In genomic region chr9:13679696-13680095, GRCm38 (mm10) we compare ENCODE assay signal across 23 mouse cellular contexts.
"Had no signal": no experiment of that assay in that cellular context is flagged by ENCODE, and none has a peak within 500 bp of the region (broad histone marks: within the 10 kb centered on the region; RNA-seq: fewer than 3 reads in every experiment).

No protein-coding gene starts in this region.

- DNase-seq: forebrain, postnatal 0 days; gastrocnemius, postnatal 14 days; gastrocnemius, postnatal 36 days; heart, adult 18-20 months; heart, postnatal 14 days; heart, postnatal 36 days; kidney, adult 18-20 months; kidney, adult 8-10 months; kidney, postnatal 10 days; kidney, postnatal 25 days; kidney, postnatal 4 days; liver had no signal

- ATAC-seq: forebrain, postnatal 0 days; hindbrain, postnatal 0 days; intestine, postnatal 0 days had no signal

- H3K9ac ChIP-seq: forebrain, postnatal 0 days; heart, embryonic 13.5 days; heart, embryonic 15.5 days; hindbrain, embryonic 13.5 days; hindbrain, embryonic 15.5 days; limb, embryonic 12.5 days had no signal

- H3K27me3 ChIP-seq: heart, embryonic 13.5 days; heart, embryonic 15.5 days; hindbrain, embryonic 13.5 days; hindbrain, embryonic 15.5 days; limb, embryonic 12.5 days had no signal

- H3K4me2 ChIP-seq: heart, embryonic 11.5 days; heart, embryonic 13.5 days; heart, embryonic 15.5 days; hindbrain, embryonic 13.5 days; hindbrain, embryonic 15.5 days; limb, embryonic 12.5 days had no signal

- H3K27ac ChIP-seq: heart, embryonic 13.5 days; heart, embryonic 15.5 days; hindbrain, embryonic 13.5 days; hindbrain, postnatal 0 days; left cerebral cortex, adult 2 months; limb, embryonic 10.5 days; limb, embryonic 12.5 days had no signal

- H3K9me3 ChIP-seq: heart, embryonic 13.5 days; heart, embryonic 15.5 days; hindbrain, embryonic 13.5 days; hindbrain, embryonic 15.5 days; limb, embryonic 10.5 days; limb, embryonic 12.5 days had no signal

- H3K4me3 ChIP-seq: heart, embryonic 13.5 days; heart, embryonic 15.5 days; hindbrain, embryonic 13.5 days; hindbrain, embryonic 15.5 days; layer of hippocampus, adult 2 months; left cerebral cortex, adult 2 months; limb, embryonic 10.5 days; limb, embryonic 12.5 days had no signal

- H3K36me3 ChIP-seq: heart, embryonic 13.5 days; heart, embryonic 15.5 days; hindbrain, embryonic 13.5 days; hindbrain, embryonic 15.5 days; limb, embryonic 10.5 days; limb, embryonic 12.5 days had no signal
